ENCODE assay signal across 17 mouse cellular contexts in genomic region chr16:31278581-31278980, GRCm38 (mm10). TPM values are rescaled to one million over a fixed set of nuclear protein-coding genes. Genes with fewer than 3 reads are reported as not detected.
"Had no signal": no experiment of that assay in that cellular context is flagged by ENCODE, and none has a peak within 500 bp of the region (broad histone marks: within the 10 kb centered on the region; RNA-seq: fewer than 3 reads in every experiment).

No protein-coding gene starts in this region.

- H3K36me3 ChIP-seq: liver, embryonic 12.5 days; midbrain, embryonic 12.5 days; neural tube, embryonic 13.5 days; stomach, embryonic 15.5 days had no signal

- H3K27ac ChIP-seq: layer of hippocampus, adult 2 months; liver, embryonic 12.5 days; macrophage; midbrain, embryonic 12.5 days; neural tube, embryonic 13.5 days; stomach, embryonic 15.5 days had no signal

- H3K9me3 ChIP-seq: liver, embryonic 12.5 days; midbrain, embryonic 12.5 days; neural tube, embryonic 13.5 days; stomach, embryonic 15.5 days had no signal

- H3K9ac ChIP-seq: liver, embryonic 12.5 days; lung, embryonic 14.5 days; midbrain, embryonic 12.5 days; neural tube, embryonic 13.5 days; stomach, embryonic 15.5 days had no signal

- H3K4me2 ChIP-seq: liver, embryonic 12.5 days; lung, embryonic 14.5 days; midbrain, embryonic 12.5 days; neural tube, embryonic 13.5 days; stomach, embryonic 15.5 days had no signal

- H3K4me3 ChIP-seq: layer of hippocampus, adult 2 months; liver, embryonic 12.5 days; midbrain, embryonic 12.5 days; neural tube, embryonic 13.5 days; stomach, embryonic 15.5 days had no signal

- H3K27me3 ChIP-seq: liver, embryonic 12.5 days; midbrain, embryonic 12.5 days; neural tube, embryonic 13.5 days; stomach, embryonic 15.5 days had no signal

- ATAC-seq: liver, embryonic 12.5 days; midbrain, embryonic 16.5 days had no signal

- DNase-seq: kidney, adult 18-20 months; kidney, postnatal 4 days; left cerebral cortex, postnatal 4 days; lung, embryonic 14.5 days; lung, postnatal 10 days; retina, postnatal 1 day; right cerebral cortex, postnatal 4 days; thymus, postnatal 14 days had no signal

RNA-seq across cellular contexts. Expression of gene Apod, which starts 36.0 kb away (rescaled TPM):
- total RNA-seq: megakaryocyte-erythroid progenitor cell, adult 5-6 weeks had no signal
- polyA plus RNA-seq: liver, embryonic 12.5 days; liver, embryonic 16.5 days; lung, embryonic 14.5 days had no signal
